Mouse (Mus musculus) T-cell, adult 2 months (primary cell): ENCODE results near the gene Nup85.
A peak's percentile ranks its signal among the peaks of the same experiment; 100 is the strongest.
"Not testable (repeated sequence)": the region's sequence is repeated elsewhere in the genome, so short reads cannot be mapped to it uniquely, and the experiment has no call there.

Experiments used
- DNase-seq: peaks from one replicate; pipeline ENCODE4 v3.0.0; 2022; ENCODE audit warnings: low spot score

Gene Nup85

DNA sequence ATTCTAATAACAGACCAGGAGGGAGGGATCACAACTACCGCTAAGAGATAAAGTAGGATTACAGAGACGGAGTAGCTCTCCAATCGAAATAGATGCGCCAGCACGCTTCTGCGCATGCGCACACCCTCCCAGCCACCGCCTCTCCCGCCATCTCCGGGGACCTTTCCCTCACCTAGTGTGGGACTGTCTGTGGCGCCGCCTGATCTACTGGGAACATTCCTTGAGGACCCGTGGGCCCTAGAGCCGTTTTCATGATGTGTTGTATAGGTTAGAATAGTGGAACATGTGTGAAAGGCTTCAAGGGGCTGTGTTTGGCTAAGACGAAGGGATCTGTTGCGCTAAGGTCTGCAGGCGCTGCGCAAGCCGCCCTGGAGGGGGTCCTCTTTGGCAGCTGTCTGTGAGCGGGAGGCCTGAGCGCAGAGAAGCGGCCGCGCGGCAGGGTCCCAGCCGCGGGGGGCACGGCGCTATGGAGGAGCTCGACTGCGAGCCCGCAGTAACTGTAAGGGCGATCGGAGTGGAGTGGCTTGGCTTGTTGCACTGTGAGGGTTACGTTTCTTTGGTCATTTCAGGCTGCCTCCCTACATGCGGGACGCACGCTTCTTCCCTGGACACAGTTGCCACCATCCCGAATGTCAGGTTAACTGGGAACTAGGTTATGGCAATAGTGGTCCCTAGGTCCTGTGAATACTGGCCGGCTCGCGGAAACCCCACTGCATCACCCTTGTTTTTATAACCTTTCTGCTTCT is at the start of gene Nup85:
Gene Nup85, plus strand, starts transcription at position 371 of the 746 bp plus-strand sequence.
- peak; percentile 96 for DNase-seq

DNA sequence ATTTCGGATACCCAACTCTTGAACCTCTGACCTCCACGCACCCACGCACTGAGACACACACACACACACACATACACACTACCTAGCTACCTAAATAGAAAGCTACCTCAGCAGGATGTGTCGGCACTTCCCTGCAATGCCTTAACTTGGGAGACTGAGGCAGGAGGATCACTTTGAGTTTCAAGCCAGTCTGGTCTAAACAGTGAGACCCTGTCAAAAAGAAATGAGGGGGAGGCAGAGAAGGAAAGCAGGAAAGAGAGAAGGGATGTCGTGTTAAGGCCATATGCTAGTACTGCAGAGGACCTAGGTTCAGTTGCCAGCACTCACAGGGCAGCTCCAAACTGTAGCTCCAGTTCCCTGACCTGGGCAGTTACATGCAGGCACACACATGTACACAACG is 49.2 kb upstream of the Nup85 start:
- DNase-seq: no peak

DNA sequence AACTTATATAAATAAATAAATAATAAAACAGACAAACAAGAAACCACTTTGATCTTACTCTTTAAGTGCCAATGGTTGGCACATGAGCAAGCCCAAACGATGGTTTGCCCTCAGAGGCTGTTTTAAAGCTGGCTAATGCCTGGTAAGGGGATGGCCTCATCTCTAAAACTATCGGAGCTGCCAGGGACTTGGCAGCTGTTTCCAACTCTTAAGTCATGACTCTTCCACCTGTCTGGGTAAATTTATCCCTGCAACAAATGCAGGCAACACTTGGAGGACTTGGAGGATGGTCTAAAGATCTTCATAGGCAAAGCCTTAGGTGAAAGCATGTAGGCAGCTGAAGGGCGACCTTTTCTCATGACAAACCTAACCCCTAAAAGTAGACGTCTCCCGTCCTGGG is 47.3 kb upstream of the Nup85 start:
- DNase-seq: no peak

DNA sequence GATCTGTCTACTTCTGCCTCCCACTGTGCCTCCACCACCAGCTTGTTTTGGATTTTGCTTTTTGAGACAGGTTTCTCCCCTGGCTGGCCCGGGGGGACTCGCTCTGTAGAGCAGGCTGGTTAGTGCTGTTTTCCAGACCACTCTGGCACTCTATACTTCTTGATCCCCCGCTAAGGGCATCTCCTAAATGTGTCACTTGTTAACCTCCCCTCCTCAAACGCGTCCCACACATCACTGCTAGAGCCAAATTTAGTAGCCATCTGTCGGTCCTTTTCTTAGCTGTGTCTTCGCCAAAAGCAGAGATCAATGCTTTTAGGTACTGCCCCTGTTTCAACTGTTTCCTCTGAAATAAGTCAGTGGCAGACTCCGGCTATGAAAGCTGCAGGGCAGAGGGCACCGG is 45.5 kb upstream of the Nup85 start:
- DNase-seq: no peak

DNA sequence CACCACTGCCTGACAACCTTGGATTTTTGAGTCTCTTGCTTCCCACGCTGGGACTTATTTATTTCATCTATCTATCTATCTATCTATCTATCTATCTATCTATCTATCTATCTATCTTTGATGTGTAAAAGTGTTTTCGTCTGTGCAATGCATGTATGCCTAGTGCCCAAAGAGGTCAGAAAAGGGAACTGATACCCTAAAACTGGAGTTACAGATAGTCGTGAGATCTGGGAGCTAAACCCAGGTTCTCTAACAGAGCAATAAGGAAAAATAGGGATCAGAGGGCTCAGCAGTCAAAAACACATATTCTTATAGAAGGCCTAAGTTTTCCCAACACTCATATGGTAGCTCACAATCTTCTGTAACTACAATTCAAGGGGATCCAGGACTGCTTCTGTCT is 44.7 kb upstream of the Nup85 start:
- DNase-seq: no peak

DNA sequence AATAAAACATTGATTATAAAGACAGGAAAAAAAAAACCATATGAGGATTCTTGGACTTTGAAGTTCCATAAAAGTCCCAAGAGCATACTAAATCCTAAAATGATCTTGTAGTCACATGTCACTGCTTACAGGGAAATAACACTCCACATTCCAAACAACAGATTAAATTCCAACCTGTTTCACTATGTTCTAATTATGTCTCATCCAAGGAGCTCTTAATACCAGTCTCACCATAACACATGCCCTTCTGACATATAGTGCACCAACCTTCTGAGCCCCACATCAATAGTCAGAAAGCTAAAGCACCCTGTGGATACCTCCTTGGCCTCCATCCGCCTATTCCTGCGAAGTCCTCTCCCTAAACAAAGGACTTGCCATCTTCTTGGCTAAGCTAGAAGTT is 44.0 kb upstream of the Nup85 start:
- no peak for DNase-seq

DNA sequence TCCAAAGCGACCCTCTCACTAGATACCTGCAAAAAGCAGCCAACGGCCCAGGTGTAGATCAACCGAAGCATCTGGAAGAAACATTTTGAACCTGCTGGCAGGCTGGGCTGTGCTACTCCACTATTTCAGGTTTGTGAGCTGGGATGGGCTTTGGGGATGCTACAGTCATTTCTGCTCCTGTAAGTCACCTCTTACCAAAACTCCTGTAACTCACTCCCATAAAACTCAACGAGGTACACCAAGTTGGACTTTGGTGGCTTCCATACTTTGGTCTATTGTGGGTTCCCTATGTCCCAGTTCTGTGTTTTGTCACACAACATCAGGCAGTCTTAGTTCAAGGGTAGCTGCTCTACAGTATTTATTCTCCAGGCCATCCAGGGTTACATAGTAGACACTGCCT is 43.2 kb upstream of the Nup85 start:
- DNase-seq: no peak

DNA sequence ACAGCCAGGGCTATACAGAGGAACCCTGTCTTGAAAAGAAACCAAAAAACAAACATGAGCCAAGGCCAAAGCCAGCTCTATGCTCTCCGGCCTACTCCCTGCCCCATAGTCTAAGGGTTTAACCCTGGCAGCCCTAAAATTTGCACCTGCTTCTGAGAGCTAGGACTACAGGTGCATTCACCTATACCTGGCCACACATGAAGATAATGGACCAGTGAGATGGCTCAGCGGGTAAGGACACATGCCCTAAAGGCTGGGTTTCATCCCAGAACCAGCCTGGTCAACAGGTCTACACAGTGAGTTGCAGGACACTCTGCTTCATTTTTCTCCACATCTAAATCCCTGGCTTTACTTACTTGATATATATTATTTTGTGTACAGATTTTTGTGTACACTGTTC is 42.0 kb upstream of the Nup85 start:
- DNase-seq: no peak

DNA sequence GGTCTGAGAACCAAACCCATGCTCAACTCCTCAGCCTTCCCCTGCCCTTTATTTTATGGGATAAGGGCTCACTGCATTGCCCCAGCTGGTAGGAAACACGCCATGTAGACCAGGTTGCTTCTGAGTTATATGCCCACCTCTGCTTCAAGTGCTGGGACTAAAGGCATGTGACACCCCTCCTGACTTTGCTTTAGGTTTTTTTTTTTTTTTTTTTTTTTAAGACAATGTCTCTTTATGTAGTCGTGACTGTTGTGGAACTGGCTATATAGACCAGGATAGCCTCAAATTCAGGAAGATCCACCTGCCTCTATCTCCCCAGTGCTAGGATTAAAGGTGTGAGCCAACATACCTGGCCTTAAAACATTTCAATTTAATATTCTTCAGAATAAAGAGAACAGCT is 41.5 kb upstream of the Nup85 start:
- no peak for DNase-seq

DNA sequence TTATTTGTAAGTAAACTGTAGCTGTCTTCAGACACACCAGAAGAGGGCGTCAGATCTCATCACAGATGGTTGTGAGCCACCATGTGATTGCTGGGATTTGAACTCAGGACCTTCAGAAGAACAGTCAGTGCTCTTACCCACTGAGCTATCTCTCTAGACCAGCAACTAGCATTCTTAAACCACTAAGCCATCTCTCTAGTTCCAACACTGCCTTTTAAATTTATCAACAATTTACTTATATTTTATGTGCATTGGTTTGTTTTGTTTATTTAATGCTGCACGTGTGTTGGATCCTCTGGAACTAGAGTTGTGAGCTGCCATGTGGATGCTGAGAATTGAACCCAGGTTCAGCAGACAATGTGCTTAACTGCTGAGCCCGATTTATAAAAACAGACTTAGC is 37.8 kb upstream of the Nup85 start:
- DNase-seq: not testable (repeated sequence)

DNA sequence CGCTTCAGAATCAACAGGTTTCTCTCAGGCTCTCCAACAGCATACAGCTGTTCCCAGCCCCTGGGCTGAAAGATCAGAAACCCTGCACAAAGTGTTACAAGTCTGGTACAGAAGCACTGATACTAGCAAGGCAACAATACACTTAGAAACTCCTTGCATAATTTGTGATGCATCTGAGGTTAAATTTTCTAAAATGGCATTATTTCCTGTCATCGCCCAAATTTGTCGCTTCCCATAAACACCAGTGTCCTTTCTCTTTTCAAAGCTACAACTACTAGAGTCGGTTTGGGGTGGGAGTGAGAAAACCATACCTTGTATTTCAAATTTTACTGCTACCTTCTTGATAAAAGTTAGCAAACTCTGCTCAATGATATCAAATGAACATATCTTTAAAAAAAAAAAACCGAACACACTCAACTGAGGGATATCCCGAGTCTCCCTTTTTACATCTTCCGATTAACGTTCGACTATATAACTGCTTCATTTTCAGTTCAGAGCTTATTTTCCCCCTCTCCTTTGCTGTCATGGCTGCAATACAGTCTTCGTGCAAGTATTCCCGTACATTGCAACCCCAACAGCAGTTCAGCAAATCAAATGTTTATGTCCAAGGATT is 29.4 kb upstream of the Nup85 start:
- peak; percentile 20 for DNase-seq

DNA sequence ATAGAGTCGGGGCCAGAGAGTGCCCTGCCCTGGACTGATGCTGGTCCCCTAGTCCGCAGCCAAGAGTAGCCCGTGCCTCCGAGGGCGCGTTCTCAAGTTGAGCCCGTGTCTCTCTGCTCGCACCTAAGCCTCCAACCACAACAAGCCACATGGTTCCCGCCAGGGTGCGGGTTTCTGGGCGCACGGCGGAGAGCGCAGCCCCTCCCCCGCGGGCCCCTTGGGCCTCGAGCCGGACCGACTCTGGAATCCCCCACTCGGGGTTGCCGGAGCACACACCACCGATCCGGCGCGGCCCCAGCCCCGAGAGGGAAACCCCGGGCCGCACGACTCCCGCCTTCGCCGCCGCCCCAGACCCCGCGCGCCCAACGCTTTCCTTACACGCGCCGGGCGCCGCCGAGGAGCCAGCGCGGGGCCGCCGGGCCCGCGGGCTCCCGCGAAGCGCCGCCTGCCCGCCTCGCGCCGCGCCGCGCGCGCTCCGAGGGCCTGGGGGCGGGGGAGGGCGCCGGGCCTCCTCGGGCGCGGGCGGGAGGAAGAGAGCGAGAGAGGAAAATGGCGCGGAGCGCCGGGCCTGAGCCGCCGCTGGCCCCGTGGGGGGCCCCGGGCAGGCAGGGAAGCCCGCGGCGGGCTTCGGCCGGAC is 28.7 kb upstream of the Nup85 start:
- DNase-seq: peak; percentile 77

DNA sequence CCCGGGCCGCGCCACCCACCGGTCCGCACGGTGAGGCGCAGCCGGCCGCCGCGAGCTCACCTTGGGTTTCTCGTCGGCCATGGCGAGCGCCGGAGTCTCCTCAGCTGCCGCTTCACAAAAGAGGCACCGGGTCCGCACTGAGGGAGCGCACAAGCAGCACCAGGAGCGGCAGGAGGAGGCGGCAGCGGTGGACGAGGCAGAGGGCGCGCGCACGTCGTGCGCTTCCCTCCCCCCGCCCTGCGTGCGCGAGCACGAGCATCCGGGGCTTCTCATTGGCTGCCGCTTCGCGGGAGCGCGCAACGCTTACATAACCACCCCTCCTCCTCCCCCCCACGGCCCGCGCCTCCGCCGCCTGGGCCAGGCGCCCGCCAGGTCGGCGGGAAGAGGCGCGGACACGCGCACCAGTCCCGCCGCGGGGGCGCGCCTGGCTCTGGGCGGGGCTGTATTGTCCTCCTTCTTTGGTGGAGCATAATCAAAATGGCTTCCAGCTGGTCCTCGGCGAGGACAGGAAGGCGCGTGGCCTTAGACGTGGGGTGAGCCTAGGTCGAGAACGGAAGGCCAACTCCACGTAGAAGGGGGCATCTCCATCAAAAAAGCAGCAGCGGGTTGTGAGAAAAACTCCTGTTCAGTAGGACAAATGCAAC is 28.1 kb upstream of the Nup85 start, which contains the start of gene Sumo2:
Gene Sumo2, minus strand, starts transcription at position 239 of the 644 bp plus-strand sequence.
- DNase-seq: peak; percentile 98

DNA sequence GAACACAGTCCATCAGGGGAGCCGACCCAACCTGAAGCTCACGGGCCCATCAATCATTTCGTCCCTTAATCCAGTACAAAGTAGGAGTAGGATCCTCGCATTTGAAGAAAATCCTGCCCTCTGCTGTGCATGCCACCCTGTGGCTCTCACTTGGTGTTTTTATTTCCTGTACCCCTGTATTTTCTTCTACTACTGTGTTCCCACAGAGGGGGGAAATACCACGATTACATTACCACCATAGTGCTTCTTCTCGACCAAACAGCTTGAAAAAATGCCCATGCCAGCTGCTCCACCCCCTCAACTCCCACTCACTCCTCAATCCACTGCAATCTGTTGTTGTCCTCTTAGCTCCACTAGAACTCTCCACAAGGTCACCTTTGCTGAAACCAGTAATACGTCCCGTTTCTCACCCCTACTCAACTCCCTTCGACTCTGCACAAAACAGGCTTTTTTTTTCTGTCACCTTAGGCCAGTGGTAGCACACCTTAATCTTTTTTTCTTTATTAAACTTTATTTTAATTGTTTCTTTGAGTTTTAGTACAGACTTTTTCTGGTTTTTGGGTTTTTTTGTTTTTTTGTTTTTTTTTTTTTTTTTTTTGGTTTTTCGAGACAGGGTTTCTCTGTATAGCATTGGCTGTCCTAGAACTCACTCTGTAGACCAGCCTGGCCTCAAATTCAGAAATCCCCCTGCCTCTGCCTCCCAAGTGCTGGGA is 27.2 kb upstream of the Nup85 start:
- DNase-seq: peak; percentile 45

DNA sequence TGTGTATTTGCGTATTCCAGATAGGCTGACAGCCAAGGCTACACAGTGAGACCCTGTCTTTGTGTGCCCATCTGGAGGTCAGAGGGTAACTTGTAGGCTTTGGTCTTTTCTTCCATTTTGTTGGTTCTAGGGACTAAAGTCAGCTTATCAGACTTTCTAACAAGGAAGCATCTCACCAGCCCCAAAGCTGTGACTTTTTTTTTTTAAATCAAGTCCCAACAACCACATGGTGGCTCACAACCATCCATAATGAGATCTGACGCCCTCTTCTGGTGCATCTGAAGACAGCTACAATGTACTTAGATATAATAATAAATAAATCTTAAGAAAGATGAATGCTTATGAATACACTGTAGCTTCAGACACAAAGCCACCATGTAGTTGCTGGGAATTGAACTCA is 26.2 kb upstream of the Nup85 start:
- DNase-seq: peak; percentile 39

DNA sequence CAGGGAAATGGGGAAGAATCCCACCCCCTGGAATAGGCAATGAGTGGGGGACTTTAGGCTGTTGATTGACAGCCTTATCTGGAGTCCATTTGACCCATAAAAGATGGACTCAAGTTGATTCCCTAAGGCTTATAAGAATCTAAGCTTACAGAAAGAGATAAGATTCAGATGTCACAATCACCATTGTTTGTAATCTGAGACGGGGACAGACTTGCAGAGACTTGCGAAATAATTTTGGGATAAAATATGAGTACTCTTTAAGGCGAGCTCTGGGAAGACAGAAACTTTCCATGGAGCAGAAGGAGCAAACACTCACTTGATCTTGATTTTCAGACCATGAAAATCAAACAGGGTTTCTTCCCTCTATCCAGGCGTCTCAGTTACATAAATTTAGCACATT is 20.7 kb upstream of the Nup85 start:
- DNase-seq: no peak

DNA sequence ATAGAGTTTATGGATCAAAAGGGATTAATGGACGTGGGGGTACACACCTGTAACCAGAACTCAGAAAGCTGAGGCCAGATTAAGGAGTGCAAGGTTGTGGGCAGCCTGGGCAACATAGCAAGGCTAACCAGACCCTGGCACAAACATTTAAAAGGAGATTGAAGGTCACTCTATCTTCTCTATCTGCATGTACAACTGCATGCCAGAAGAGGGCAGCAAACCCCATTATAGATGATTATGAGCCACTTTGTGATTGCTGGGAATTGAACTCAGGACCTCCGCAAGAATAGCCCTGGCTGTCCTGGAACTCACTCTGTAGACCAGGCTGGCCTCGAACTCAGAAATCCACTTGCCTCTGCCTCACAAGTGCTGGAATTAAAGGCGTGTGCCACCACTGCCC is 11.5 kb upstream of the Nup85 start:
- DNase-seq: peak; percentile 30

DNA sequence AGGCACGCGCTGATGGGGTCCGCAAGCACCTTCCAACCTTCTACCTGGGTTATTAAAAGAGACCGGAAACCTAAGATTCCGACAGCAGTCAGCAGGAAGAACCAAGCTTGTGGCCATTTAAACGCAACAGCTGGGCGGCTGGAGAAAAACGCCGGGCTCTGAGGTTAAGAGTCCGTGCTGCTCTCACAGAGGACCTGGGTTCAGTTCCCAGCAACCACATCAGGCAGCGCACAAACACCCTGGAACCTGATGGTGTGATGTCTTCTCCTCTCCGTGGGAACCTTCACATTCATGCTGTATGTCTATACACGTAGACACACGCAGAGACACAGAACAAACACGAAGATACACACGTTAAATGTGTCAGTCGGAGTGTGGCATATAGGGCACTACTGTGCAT is 8.5 kb upstream of the Nup85 start:
- no peak for DNase-seq

DNA sequence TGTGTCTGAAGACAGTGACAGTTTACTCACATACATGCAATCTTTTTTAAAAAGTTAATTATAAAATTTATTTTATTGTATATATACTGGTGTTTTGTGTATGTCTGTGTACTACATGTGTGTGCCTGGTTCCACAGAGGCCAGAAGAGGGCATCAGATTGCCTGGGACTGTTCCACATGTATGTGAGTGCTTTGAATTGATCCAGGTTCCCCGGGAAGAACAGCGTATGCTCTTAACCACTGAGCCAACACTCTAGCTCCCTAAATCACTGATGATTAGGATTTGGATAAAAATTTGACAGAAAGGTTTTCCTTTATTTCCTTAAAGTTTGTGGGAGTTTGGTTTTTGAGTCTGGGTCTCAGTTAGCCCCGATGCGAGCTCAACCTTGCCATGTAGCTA is 828 bp upstream of the Nup85 start:
- DNase-seq: no peak

DNA sequence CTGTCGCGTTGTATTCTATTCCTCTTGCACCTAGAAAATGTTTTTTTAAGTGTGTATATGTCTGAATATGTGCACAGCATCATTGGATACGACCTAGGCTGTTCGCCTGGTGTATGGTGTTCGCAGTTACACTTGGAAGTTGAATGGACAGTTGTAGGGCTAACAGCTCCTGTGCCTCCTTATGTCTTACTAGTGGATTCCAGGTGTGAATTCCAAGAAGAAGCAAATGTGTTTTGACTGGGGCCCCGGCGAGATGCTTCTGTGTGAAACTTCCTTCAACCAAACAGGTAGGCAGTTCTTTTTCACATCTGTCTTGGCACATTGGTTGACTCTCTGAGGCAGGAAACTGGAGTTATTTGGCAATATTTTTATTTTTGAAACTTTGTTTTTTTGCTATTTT is 727 bp downstream of the Nup85 start:
- DNase-seq: no peak

DNA sequence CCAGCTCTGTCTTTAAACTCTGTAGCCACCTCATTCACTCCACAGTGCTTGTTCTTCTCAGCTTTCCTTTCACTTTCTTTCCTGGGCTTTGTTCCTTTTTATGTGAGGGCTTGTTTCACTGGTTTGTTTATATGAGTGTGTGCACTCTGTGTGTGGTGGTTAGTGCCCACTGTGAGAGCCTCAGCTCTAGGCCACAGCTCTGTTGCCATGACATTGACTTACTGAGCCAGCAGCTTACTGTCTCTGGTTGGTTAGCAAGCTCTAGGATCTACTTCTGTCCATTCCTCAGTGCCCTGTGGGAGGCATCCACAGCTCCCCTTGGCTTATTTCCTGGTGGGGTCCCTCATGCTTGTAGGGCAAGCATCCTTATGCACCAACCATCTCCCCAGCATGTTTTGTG is 14.8 kb downstream of the Nup85 start:
- no peak for DNase-seq

DNA sequence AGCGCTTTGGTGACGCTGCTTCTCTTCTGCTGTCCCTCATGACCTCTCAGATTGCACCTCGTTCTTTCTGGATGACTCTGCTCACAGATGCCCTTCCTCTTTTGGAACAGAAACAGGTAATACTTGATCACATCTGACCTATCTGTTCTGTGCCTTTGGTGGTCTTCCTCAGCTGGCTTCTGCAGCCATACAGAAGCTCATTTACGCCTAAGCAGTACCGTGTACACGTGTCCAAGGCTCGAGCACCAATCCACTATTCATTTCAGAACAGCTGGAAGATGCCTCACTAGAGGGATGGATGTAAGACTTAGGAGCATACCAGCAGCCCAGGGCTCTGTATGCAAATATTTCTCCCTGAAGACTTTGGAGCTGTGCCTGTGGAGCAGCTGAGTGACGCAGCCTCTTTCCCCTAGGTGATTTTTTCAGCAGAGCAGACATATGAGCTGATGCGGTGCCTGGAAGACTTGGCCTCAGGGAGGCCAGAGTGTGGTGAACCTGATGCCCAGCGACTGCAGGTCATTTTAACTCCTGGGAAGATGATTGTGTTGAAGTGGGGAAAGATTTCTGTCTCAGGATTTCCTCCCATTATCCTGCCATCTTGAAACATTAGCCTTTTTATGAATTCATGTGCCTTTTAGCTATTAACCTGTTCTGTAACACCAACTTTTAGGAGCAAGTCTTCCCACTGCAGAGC is 18.8 kb downstream of the Nup85 start:
- DNase-seq: no peak
